Mouse (Mus musculus) embryonic facial prominence, embryonic 15.5 days (tissue): ENCODE measurements around the gene Grin3a. TPM values are rescaled to one million over a fixed set of nuclear protein-coding genes. Genes with fewer than 3 reads are reported as not detected.

Source experiments
- ATAC-seq: fragments of 200-750 bp; cut with Nextera tagmentation; 2 replicates; pipeline ENCODE4 v1.8.0; 2017; ENCODE audit warnings: low read depth, moderate TSS enrichment; ENCODE audit not compliant: insufficient number of reproducible peaks, low FRiP score, low TSS enrichment
- H3K27ac ChIP-seq: fragments of 300-500 bp; sonication (generic); replicated peaks from 2 replicates; pipeline ENCODE4 v1.5.1; 2015; ENCODE audit warnings: mild to moderate bottlenecking, inconsistent platforms
- H3K27me3 ChIP-seq: fragments of 300-500 bp; sonication (generic); 2 replicates; pipeline ENCODE4 v1.6.1; 2015; ENCODE audit warnings: inconsistent platforms
- H3K36me3 ChIP-seq: fragments of 300-500 bp; sonication (generic); 2 replicates; pipeline ENCODE4 v1.6.1; 2015; ENCODE audit warnings: mild to moderate bottlenecking, inconsistent platforms
- H3K4me1 ChIP-seq: fragments of 300-500 bp; sonication (generic); 2 replicates; pipeline ENCODE4 v1.6.1; 2015; ENCODE audit warnings: inconsistent platforms
- H3K4me2 ChIP-seq: fragments of 300-500 bp; sonication (generic); replicated peaks from 2 replicates; pipeline ENCODE4 v1.6.1; 2015; ENCODE audit warnings: mild to moderate bottlenecking, inconsistent platforms
- H3K4me3 ChIP-seq: fragments of 300-500 bp; sonication (generic); replicated peaks from 2 replicates; pipeline ENCODE4 v1.5.1; 2015; ENCODE audit warnings: mild to moderate bottlenecking, inconsistent platforms
- H3K9ac ChIP-seq: fragments of 300-500 bp; sonication (generic); 2 replicates; pipeline ENCODE4 v1.6.1; 2015; ENCODE audit warnings: inconsistent platforms
- H3K9me3 ChIP-seq: fragments of 300-500 bp; sonication (generic); replicated peaks from 2 replicates; pipeline ENCODE4 v1.6.1; 2016; ENCODE audit warnings: inconsistent platforms
- WGBS: fragments of 180-500 bp; shearing (Covaris S2); methylation state at CpG from one replicate; pipeline ENCODE4 v1.1.7; 2015; 5-methylcytosine and 5-hydroxymethylcytosine counted together
- polyA plus RNA-seq: library from polyadenylated mRNA; unstranded; fragments of >200 nt; fragmentation: Nextera tagmentation; extraction: Ambion mirVana; gene quantifications from 2 replicates; pipeline ENCODE4 v1.2.1, GENCODE M21; 2015

The Grin3a gene
- polyA plus RNA-seq, 1 experiment from 2014 or later = 2.0 TPM

DNA sequence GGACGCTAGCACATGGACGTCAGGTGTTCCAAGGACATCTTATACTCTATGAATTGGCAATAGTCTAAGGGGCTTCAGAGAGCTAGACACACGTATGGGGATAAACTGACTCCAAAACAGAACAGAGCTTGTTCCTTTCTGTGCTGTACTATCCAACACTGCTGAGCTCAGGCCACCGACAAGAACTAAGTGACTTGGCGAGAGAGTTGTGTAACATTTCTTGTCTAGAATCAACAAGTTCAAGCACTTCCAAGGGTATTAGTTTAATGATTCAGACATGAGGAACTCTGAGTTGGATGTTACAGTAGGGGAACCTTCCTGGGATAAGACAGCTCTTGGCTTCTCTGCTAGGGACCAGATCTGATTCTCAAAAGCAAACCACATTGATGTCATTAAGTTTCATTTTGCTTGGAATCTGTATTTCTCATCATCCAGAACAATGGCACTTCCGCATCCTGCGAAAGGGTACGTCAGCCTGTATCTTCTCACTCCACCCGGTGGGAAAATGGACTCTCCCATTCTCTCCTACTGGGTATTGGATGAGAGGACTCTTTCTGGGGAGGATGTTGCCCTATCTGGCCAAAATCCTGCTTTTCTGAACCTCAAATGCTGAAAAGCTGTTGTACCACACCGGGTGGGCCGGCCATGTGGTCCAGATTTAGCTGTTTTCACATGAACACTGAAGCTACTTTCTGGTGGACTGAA is 165.2 kb downstream of the Grin3a start:
- no peak for ATAC-seq
- Histone ChIP-seq H3K4me2 (no peak overlapping the region), H3K4me3 (no peak overlapping the region), H3K4me1 (no peaks in the 10 kb centered on the region), H3K9me3 (no peaks in the 10 kb centered on the region), H3K27ac (no peak overlapping the region), H3K27me3 (no peaks in the 10 kb centered on the region), H3K36me3 (no peaks in the 10 kb centered on the region), H3K9ac (no peak overlapping the region)
- WGBS = 90% methylated on average over 11 of the region's 11 CpGs

DNA sequence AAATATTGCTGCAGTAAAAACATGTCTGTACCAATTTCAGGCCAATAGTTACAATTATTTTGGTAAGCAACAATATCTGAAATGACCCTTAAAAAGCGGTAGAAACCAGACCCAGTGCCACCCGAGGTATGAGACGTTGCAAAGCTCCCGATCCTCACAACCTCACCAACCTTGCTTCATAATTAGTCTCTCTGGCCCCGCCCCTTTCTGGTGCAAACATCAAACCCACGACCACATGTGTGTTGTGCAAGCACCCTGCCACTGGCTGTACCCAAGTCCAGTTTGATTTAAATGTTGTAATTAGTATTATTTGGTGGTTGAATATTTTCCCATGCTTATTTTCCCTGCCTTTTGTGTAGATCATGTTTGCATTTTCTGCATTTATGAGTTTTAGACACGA is 168.8 kb downstream of the Grin3a start:
- no peak for ATAC-seq
- H3K4me1 ChIP-seq = no peaks in the 10 kb centered on the region
- no peaks in the 10 kb centered on the region for H3K27me3 ChIP-seq
- no peaks in the 10 kb centered on the region for H3K9me3 ChIP-seq
- no peaks in the 10 kb centered on the region for H3K36me3 ChIP-seq
- H3K4me2 ChIP-seq = no peak overlapping the region
- H3K27ac ChIP-seq = no peak overlapping the region
- no peak overlapping the region for H3K9ac ChIP-seq
- no peak overlapping the region for H3K4me3 ChIP-seq
- WGBS = 67% methylated on average over 7 of the region's 7 CpGs

DNA sequence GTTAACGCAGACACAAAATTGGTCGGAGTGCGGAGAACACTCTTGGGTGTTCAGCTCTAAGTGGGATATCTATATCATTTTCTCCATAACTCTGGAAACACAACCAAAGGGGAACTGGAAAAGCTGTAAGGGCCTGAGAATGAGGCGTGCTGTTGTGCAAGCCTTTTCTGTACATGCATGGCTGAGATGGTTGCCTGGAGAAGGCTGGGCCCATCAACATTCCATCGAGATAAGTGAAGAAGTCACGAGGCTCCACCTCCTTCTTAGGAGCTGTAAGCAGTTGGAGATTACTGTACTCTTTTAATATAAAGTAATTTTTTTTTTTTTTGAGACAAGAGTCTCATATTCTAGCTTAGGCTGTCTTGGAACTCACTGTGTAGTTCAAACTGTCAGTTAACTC is 169.5 kb downstream of the Grin3a start:
- no peaks in the 10 kb centered on the region for H3K36me3 ChIP-seq
- ATAC-seq = no peak
- 89% methylated on average over 6 of the region's 6 CpGs for WGBS
- H3K27ac ChIP-seq = no peak overlapping the region
- no peaks in the 10 kb centered on the region for H3K4me1 ChIP-seq
- no peaks in the 10 kb centered on the region for H3K9me3 ChIP-seq
- no peak overlapping the region for H3K9ac ChIP-seq
- no peak overlapping the region for H3K4me3 ChIP-seq
- H3K27me3 ChIP-seq = no peaks in the 10 kb centered on the region
- H3K4me2 ChIP-seq = no peak overlapping the region

DNA sequence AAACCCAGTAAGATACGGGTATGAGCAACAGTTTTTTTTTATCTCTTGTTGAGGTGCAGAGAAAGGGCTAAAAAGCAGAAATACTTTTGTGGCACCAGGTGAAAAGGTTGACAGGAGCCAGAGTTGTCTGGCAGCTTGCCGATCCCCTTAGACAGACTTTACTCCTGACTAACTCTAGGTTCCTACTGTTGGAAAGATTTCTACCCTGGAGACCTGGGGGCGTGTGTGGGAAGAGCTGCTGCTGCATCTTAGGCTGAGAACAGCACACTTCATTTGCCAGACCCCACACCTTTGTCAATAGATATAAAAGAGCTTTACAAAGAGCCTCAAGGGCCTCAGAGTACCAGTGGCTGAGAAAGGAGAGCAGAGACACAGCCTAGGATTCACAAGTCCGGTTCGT is 180.7 kb downstream of the Grin3a start:
- no peak overlapping the region for H3K27ac ChIP-seq
- H3K4me2 ChIP-seq = no peak overlapping the region
- no peaks in the 10 kb centered on the region for H3K9me3 ChIP-seq
- no peaks in the 10 kb centered on the region for H3K27me3 ChIP-seq
- H3K9ac ChIP-seq = no peak overlapping the region
- ATAC-seq = no peak
- H3K4me1 ChIP-seq = no peaks in the 10 kb centered on the region
- H3K36me3 ChIP-seq = peaks cover 21% of the 10 kb centered on the region
- H3K4me3 ChIP-seq = no peak overlapping the region
- WGBS = 85% methylated on average over 5 of the region's 5 CpGs

DNA sequence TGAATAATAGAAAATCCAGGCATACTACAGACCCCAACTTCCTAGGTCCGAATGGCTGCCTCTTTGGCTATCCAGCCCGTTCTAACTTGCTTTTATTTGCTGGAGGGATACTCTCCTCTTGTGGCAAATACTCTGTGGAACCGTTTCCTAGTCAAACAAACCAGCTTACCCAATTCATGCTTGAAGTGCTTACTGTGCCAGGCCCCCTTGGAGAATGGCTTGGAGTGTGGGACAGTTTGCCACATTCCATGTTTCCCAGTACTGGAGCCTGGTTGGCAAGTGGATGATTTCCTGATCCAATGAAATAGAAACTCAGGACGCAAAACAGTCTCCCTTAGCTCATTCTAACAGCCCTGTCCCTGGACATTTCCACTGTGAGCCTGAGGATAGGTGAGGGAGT is 183.3 kb downstream of the Grin3a start:
- no peak overlapping the region for H3K9ac ChIP-seq
- H3K4me1 ChIP-seq = no peaks in the 10 kb centered on the region
- H3K4me2 ChIP-seq = no peak overlapping the region
- WGBS = 88% methylated on average over 4 of the region's 4 CpGs
- ATAC-seq = no peak
- H3K27ac ChIP-seq = no peak overlapping the region
- H3K9me3 ChIP-seq = no peaks in the 10 kb centered on the region
- H3K27me3 ChIP-seq = no peaks in the 10 kb centered on the region
- H3K4me3 ChIP-seq = no peak overlapping the region
- peaks cover 33% of the 10 kb centered on the region for H3K36me3 ChIP-seq

DNA sequence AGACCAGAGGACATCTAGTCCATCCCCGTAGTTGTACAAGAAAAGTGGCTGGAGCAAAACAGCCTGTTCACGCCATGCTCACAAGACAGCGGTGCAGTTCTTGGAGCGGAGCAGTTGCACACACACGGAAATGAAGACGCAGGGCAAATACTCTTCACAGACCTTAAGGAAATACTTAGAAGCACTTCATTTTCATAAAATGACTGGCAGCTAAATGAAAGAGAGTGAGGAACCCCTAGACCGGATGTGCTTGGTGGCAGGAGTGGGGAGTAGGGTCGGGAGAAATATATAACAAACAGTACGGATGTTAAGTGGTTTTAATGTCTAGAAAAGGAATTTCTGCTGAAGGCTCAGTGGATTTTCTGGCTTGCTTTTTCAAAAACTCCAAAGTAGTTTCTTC is 183.9 kb downstream of the Grin3a start:
- Histone ChIP-seq H3K9ac (no peak overlapping the region), H3K4me3 (no peak overlapping the region), H3K36me3 (peaks cover 35% of the 10 kb centered on the region), H3K27me3 (no peaks in the 10 kb centered on the region), H3K4me2 (no peak overlapping the region), H3K27ac (no peak overlapping the region), H3K4me1 (no peaks in the 10 kb centered on the region), H3K9me3 (no peaks in the 10 kb centered on the region)
- WGBS = 96% methylated on average over 9 of the region's 9 CpGs
- ATAC-seq = no peak

DNA sequence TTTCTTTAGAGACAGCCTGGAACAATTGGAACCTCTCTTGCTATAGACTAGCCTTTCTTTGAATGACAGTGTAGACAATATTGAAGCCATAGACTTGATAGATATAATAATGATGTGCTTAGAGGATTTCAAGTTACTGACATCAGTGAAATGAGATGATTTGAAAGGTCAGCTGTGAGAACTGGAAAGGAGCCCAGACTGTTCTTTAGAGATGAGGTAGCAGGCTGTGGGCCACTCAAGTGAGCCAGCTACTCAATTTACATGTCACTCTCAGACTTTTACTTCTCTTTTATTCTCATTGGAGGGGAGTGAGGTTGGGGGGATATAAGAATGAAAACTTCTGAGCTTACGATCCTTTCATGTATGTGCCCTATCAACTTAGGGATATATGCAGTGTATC is 186.1 kb downstream of the Grin3a start:
- no peak overlapping the region for H3K9ac ChIP-seq
- H3K9me3 ChIP-seq = no peaks in the 10 kb centered on the region
- 92% methylated on average over 1 of the region's 1 CpGs for WGBS
- ATAC-seq = no peak
- no peak overlapping the region for H3K4me3 ChIP-seq
- no peak overlapping the region for H3K27ac ChIP-seq
- no peaks in the 10 kb centered on the region for H3K27me3 ChIP-seq
- H3K4me1 ChIP-seq = no peaks in the 10 kb centered on the region
- peaks cover 45% of the 10 kb centered on the region for H3K36me3 ChIP-seq
- H3K4me2 ChIP-seq = no peak overlapping the region

DNA sequence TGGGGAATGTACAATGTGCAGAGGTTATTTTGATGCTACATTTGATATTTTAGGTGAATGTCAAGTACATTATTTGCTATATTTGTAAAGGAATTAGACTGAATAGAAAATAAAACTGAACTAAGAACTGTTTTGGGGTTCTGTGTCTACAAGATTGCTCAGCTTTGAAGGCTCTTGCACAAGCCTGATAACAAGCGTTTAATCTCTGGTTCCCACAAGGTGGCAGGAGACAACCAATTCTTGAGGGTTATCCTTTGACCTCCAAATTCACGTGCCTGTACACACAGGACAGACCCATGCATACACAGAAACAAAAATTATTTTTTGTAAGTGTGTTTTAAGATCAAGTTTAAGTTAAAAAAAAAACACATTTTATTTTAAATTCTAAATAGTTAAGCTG is 205.6 kb downstream of the Grin3a start:
- WGBS = 67% methylated on average over 2 of the region's 2 CpGs
- peaks cover 77% of the 10 kb centered on the region for H3K36me3 ChIP-seq
- no peak overlapping the region for H3K27ac ChIP-seq
- no peak overlapping the region for H3K4me2 ChIP-seq
- H3K4me3 ChIP-seq = no peak overlapping the region
- no peak for ATAC-seq
- no peak overlapping the region for H3K9ac ChIP-seq
- no peaks in the 10 kb centered on the region for H3K9me3 ChIP-seq
- H3K4me1 ChIP-seq = no peaks in the 10 kb centered on the region
- H3K27me3 ChIP-seq = no peaks in the 10 kb centered on the region

DNA sequence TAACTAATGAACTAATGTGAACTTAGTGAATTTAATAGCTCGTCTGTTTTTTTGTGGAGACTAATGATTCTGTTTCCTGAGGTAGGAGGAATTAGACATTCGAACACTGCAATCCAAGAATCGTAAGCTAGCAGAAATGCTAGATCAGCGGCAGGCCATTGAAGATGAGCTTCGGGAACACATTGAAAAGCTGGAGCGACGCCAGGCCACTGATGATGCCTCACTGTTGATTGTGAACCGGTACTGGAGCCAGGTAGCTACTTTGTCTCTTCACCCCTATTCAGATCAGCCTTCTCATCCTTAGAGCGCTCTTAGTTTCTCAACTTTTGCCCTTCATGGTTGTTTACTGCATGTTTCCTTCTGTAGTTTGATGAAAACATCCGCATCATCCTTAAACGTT is 207.7 kb downstream of the Grin3a start:
- 90% methylated on average over 11 of the region's 11 CpGs for WGBS
- Histone ChIP-seq H3K4me3 (no peak overlapping the region), H3K4me2 (no peak overlapping the region), H3K4me1 (0 out of 2 replicates have a peak, but pooled peaks cover 4% of the 10 kb centered on the region), H3K9ac (no peak overlapping the region), H3K9me3 (no peaks in the 10 kb centered on the region), H3K27me3 (no peaks in the 10 kb centered on the region), H3K27ac (no peak overlapping the region), H3K36me3 (peaks cover 68% of the 10 kb centered on the region)
- ATAC-seq = no peak

DNA sequence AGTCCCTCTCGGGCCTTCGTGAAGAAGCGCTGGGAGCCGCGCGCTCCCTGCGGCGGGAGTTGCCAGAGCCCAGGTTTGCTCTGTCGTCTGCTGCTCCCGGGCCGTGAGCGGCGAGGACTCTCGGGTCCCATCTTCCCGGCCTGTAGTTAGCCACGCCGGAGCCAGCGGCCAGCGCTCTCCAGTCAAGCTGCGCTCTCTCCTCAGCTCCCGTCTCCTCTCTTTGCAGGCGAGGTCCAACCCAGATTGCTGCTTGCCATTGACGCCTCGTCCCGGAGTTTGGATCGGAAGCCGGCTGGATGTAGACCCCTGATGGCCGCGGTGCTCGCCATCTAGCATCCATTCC is 213.4 kb downstream of the Grin3a start:
- peaks cover 27% of the 10 kb centered on the region for H3K36me3 ChIP-seq
- 0 out of 2 replicates have a peak, but pooled peaks cover 4% of the 10 kb centered on the region for H3K4me1 ChIP-seq
- H3K9ac ChIP-seq = peak overlapping the region; percentile 91
- H3K27ac ChIP-seq = peak overlapping the region; percentile 96
- ATAC-seq = peak; percentile 71; the same call in 1 of the 2 replicates
- WGBS = under 1% methylated on average over 30 of the region's 30 CpGs
- no peaks in the 10 kb centered on the region for H3K27me3 ChIP-seq
- no peaks in the 10 kb centered on the region for H3K9me3 ChIP-seq
- peak overlapping the region; percentile 97 for H3K4me3 ChIP-seq
- H3K4me2 ChIP-seq = peak overlapping the region; percentile 69

DNA sequence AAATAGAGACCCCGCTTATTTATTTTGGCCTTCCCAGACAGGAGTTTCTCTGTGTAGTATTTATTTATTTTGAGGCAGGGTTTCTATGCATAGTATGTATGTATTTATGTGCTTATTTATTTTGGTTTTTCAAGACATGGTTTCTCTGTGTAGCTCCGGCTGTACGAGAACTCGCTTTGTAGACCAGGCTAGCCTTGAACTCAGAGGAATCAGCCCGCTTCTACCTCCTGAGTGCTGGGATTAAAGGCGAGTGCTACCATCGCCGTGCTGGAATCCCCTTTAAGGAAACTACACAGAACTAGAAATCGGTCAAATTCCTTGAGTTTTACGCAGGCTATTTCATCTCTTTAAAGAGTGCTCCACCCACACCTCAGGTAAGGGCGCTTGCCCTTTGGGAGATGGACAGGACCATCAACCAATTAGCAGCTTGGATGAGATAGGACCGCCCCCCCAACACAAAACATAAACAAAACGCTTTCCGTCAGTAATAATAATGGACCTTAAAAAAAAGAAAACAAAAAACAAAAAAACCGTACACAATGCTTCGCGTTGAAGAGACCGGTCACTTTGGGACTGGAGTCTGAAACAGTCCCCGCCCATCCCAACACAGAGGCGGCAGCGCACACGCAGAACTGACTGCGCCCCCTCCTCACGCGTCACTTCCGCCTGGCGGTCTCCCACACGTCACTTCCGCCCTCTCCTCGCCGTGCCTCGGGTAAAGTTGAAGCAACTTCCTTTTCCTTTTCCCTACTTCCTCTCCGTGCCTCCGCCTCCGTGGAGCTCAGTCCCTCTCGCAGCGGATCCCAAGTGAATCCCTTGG is 214.0 kb downstream of the Grin3a start, which contains the start of gene Rnf20:
Rnf20 (plus strand) TSS at position 688 of the 820 bp plus-strand sequence.
- H3K27ac ChIP-seq = peak within 1 kb of the TSS; percentile 96
- peaks cover 22% of the 10 kb centered on the region for H3K36me3 ChIP-seq
- no peaks in the 10 kb centered on the region for H3K9me3 ChIP-seq
- no peaks in the 10 kb centered on the region for H3K27me3 ChIP-seq
- H3K4me1 ChIP-seq = 0 out of 2 replicates have a peak, but pooled peaks cover 4% of the 10 kb centered on the region
- peak; percentile 96 for ATAC-seq
- peak within 1 kb of the TSS; percentile 97 for H3K4me3 ChIP-seq
- WGBS = 3% methylated on average over 37 of the region's 37 CpGs
- H3K4me2 ChIP-seq = peak within 1 kb of the TSS; percentile 69
- H3K9ac ChIP-seq = peak within 1 kb of the TSS; percentile 91
